Mouse (Mus musculus): ENCODE data around the gene Rplp2.

GRCm38 (mm10) chr7:141411667-141412066, 35.5 kb upstream of the Rplp2 start:
- no peak for TF ChIP-seq CTCF (IDR thresholded peaks at IDR 0.05; ENCODE audit: insufficient read depth, low read depth, low read length)
- no peak for TF ChIP-seq POLR2A (IDR thresholded peaks at IDR 0.05; ENCODE audit: insufficient read depth, low read depth, low read length)

Data from olfactory bulb, adult 2 months (tissue).